Mouse (Mus musculus) heart, embryonic 13.5 days (tissue): ENCODE results near the gene Rab31. TPM values are rescaled to one million over a fixed set of nuclear protein-coding genes. Genes with fewer than 3 reads are reported as not detected.
A peak's percentile ranks its signal among the peaks of the same experiment; 100 is the strongest.

Experiments
- ATAC-seq: fragments of 200-750 bp; cut with Nextera tagmentation; 2 replicates; pipeline ENCODE4 v1.8.0; 2017; ENCODE audit warnings: moderate TSS enrichment; ENCODE audit not compliant: insufficient number of reproducible peaks, low FRiP score, low TSS enrichment; ENCODE audit errors: extremely low read depth
- H3K27ac ChIP-seq: fragments of 300-500 bp; sonication (generic); replicated peaks from 2 replicates; pipeline ENCODE4 v1.5.1; 2015; ENCODE audit warnings: moderate library complexity, mild to moderate bottlenecking, inconsistent platforms
- H3K27me3 ChIP-seq: fragments of 300-500 bp; sonication (generic); replicated peaks from 2 replicates; pipeline ENCODE4 v1.6.1; 2015; ENCODE audit warnings: mild to moderate bottlenecking, inconsistent platforms
- H3K36me3 ChIP-seq: fragments of 300-500 bp; sonication (generic); 2 replicates; pipeline ENCODE4 v1.6.1; 2015; ENCODE audit warnings: mild to moderate bottlenecking, inconsistent platforms
- H3K4me1 ChIP-seq: fragments of 300-500 bp; sonication (generic); 2 replicates; pipeline ENCODE4 v1.6.1; 2015; ENCODE audit warnings: inconsistent platforms
- H3K4me2 ChIP-seq: fragments of 300-500 bp; sonication (generic); 2 replicates; pipeline ENCODE4 v1.6.1; 2015; ENCODE audit warnings: inconsistent platforms, mild to moderate bottlenecking, moderate library complexity
- H3K4me3 ChIP-seq: fragments of 300-500 bp; sonication (generic); 2 replicates; pipeline ENCODE4 v1.5.1; 2015; ENCODE audit warnings: moderate library complexity, mild to moderate bottlenecking, inconsistent platforms
- H3K9ac ChIP-seq: fragments of 300-500 bp; sonication (generic); 2 replicates; pipeline ENCODE4 v1.6.1; 2015; ENCODE audit warnings: inconsistent platforms, mild to moderate bottlenecking, moderate library complexity
- H3K9me3 ChIP-seq: fragments of 300-500 bp; sonication (generic); 2 replicates; pipeline ENCODE4 v1.6.1; 2016; ENCODE audit warnings: inconsistent platforms
- WGBS: fragments of 180-500 bp; shearing (Covaris S2); methylation state at CpG from one replicate; pipeline ENCODE4 v1.1.7; 2015; ENCODE audit warnings: mixed read lengths; 5-methylcytosine and 5-hydroxymethylcytosine counted together
- polyA plus RNA-seq: library from polyadenylated mRNA; unstranded; fragments of >200 nt; fragmentation: Nextera tagmentation; extraction: Ambion mirVana; gene quantifications from 2 replicates; pipeline ENCODE4 v1.2.1, GENCODE M21; 2015

The Rab31 gene
- polyA plus RNA-seq, 1 experiment from 2014 or later, result 23.9 TPM

DNA sequence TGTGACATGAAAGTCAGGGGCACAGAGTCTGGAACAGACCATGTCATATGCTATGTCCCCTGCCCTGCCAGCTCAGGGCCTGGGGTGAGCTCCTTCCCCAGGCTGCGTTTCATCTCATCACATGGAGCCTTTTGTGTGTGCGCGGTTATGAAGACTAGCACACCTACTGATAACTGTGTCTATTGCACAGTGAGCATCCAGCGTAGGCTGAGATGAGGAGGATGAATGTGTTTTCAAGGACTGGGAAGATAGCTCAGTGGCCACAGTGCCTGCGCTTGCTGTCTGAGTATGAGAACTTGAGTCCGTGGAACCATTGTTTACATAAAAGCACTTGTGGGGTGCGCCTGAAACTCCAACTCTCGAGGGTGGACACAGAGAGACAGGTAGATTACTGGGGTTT, 96.0 kb downstream of the Rab31 start:
- no peak for ATAC-seq

GRCm38 (mm10) chr17:65675985-65676384, 96.6 kb downstream of the Rab31 start:
- H3K9me3 ChIP-seq, result no peaks in the 10 kb centered on the region
- H3K9ac ChIP-seq, result no peak overlapping the region
- H3K4me2 ChIP-seq, result no peak overlapping the region
- WGBS, result 81% methylated on average over 3 of the region's 3 CpGs
- 0 out of 2 replicates have a peak, but pooled peaks cover 7% of the 10 kb centered on the region for H3K36me3 ChIP-seq
- ATAC-seq, result no peak
- H3K27me3 ChIP-seq, result no peaks in the 10 kb centered on the region
- H3K4me3 ChIP-seq, result no peak overlapping the region
- no peak overlapping the region for H3K27ac ChIP-seq
- peaks cover 15% of the 10 kb centered on the region for H3K4me1 ChIP-seq

More for the DNA sequence above, 96.0 kb downstream of the Rab31 start:
- H3K4me3 ChIP-seq, result no peak overlapping the region
- no peak overlapping the region for H3K27ac ChIP-seq
- no peak overlapping the region for H3K4me2 ChIP-seq
- H3K9me3 ChIP-seq, result no peaks in the 10 kb centered on the region
- H3K9ac ChIP-seq, result no peak overlapping the region
- H3K27me3 ChIP-seq, result no peaks in the 10 kb centered on the region
- 87% methylated on average over 8 of the region's 8 CpGs for WGBS
- H3K36me3 ChIP-seq, result 0 out of 2 replicates have a peak, but pooled peaks cover 7% of the 10 kb centered on the region
- peaks cover 15% of the 10 kb centered on the region for H3K4me1 ChIP-seq

DNA sequence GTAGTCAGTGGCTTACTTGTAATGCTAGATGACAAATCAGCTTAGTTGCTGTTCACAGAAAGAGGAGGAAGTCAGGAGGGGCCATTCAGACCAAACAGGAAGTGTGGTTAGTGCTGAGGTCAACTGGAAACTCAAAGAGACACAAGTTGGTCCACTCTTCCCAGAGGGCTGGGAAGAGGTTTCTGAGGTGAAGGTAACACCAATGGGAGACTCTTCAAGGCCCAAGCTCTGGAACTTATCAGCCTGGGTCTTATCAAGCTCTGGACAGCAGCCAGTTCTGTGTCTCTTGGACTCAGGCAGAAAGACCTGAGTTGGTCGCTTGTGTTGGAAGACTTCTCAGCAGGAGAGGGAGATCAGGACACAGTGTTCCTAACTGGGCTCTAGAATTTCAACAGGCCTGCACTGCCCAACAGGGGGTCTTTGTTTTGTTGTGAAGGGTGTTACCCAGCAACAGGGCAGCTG, 97.8 kb downstream of the Rab31 start:
- Histone ChIP-seq H3K27ac (peak overlapping the region; percentile 43), H3K4me3 (no peak overlapping the region), H3K9ac (no peak overlapping the region), H3K4me1 (peaks cover 12% of the 10 kb centered on the region), H3K27me3 (no peaks in the 10 kb centered on the region), H3K4me2 (no peak overlapping the region), H3K36me3 (0 out of 2 replicates have a peak, but pooled peaks cover 7% of the 10 kb centered on the region), H3K9me3 (no peaks in the 10 kb centered on the region)
- ATAC-seq, result no peak
- 10% methylated on average over 1 of the region's 1 CpGs for WGBS

DNA sequence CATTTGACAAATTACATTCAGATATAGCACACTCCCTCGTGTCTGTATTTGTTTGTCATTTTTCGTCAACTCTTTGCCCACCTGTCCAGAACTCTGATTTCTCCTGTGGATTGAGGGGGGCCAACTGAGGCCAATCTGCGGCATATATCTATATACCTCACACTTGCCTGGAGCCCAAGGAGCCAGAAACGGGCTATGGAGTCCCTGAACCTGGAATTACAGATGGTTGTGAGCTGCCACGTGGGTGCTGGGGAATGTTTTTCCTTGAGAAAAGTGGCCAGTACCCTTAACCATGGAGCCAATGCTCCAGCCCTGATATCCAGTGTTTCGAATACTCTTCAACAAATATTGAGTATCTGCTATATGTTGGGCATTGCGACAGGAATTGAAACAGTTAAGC, 99.6 kb downstream of the Rab31 start:
- no peak overlapping the region for H3K4me2 ChIP-seq
- 89% methylated on average over 7 of the region's 7 CpGs for WGBS
- ATAC-seq, result no peak
- H3K27me3 ChIP-seq, result no peaks in the 10 kb centered on the region
- H3K36me3 ChIP-seq, result 0 out of 2 replicates have a peak, but pooled peaks cover 7% of the 10 kb centered on the region
- no peaks in the 10 kb centered on the region for H3K9me3 ChIP-seq
- H3K4me3 ChIP-seq, result no peak overlapping the region
- H3K4me1 ChIP-seq, result peaks cover 12% of the 10 kb centered on the region
- H3K9ac ChIP-seq, result no peak overlapping the region
- H3K27ac ChIP-seq, result no peak overlapping the region

- WGBS, result 80% methylated on average over 4 of the region's 4 CpGs
- no peak overlapping the region for H3K27ac ChIP-seq
- no peak overlapping the region for H3K4me2 ChIP-seq
- no peak overlapping the region for H3K4me3 ChIP-seq
- H3K9me3 ChIP-seq, result no peaks in the 10 kb centered on the region
- no peak overlapping the region for H3K9ac ChIP-seq
- no peak for ATAC-seq
- H3K36me3 ChIP-seq, result 0 out of 2 replicates have a peak, but pooled peaks cover 7% of the 10 kb centered on the region
- peaks cover 6% of the 10 kb centered on the region; the same call in 1 of the 2 replicates for H3K4me1 ChIP-seq
- no peaks in the 10 kb centered on the region for H3K27me3 ChIP-seq
Measured at GRCm38 (mm10) chr17:65669061-65669460, 103.5 kb downstream of the Rab31 start.

DNA sequence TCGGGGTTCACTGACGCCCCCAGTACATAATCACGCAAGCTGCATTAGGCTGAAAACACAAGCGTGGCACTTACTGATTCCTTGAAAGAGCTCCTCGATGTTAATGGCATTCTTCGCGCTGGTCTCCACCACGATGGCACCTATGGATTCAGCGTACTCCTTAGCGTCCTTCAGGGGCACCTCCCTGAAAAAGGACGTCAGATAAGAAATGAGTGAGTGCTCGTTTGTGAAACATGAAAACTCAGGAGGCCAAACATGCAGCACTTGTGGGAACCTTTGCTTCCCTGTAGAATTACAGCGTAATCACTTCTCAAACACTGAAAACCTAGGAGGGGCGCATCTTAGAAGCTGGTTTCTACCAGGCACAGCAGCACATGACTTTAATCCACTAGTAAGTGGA, 104.8 kb downstream of the Rab31 start:
- 79% methylated on average over 14 of the region's 14 CpGs for WGBS
- H3K27me3 ChIP-seq, result no peaks in the 10 kb centered on the region
- H3K36me3 ChIP-seq, result 0 out of 2 replicates have a peak, but pooled peaks cover 2% of the 10 kb centered on the region
- H3K27ac ChIP-seq, result no peak overlapping the region
- H3K4me2 ChIP-seq, result no peak overlapping the region
- H3K4me3 ChIP-seq, result no peak overlapping the region
- H3K9ac ChIP-seq, result no peak overlapping the region
- H3K4me1 ChIP-seq, result peaks cover 6% of the 10 kb centered on the region; the same call in 1 of the 2 replicates
- no peaks in the 10 kb centered on the region for H3K9me3 ChIP-seq
- ATAC-seq, result no peak

GRCm38 (mm10) chr17:65666388-65667161, 106.0 kb downstream of the Rab31 start:
- H3K36me3 ChIP-seq, result no peaks in the 10 kb centered on the region
- no peak overlapping the region for H3K27ac ChIP-seq
- H3K4me3 ChIP-seq, result no peak overlapping the region
- no peaks in the 10 kb centered on the region for H3K27me3 ChIP-seq
- H3K4me2 ChIP-seq, result no peak overlapping the region; the same call in 1 of the 2 replicates
- peaks cover 6% of the 10 kb centered on the region; the same call in 1 of the 2 replicates for H3K4me1 ChIP-seq
- no peak for ATAC-seq
- H3K9me3 ChIP-seq, result no peaks in the 10 kb centered on the region
- WGBS, result 53% methylated on average over 17 of the region's 17 CpGs
- H3K9ac ChIP-seq, result no peak overlapping the region

DNA sequence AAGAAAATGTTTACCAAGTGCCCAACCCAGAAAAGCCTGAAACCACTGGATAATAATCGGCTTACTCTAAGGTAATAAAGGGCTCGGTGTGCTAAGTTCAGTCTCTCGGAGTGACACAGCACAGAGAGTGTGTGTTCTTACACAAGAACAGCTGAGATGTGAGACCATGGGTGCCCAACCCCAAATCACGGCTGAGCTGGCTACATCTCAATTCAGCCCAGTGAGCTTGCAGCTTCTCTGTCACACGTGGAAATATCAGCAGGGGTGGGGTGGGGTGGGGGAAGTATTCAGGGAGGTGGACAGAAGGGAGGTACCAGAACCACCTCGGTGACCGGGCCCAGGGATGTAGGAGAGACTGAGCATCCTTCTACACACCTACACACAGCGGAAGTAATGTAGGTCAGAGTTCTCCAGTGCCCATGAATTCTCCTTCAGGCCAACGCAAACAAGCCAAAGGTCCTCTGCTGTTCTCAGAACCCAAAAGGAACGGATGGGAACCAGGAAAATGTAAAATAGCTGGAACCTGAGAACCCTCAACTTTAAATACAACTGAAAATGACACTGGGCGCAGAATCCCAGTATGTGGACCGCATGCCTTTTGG, 106.7 kb downstream of the Rab31 start:
- H3K27ac ChIP-seq, result no peak overlapping the region
- H3K9ac ChIP-seq, result no peak overlapping the region
- no peaks in the 10 kb centered on the region for H3K36me3 ChIP-seq
- no peak for ATAC-seq
- no peak overlapping the region; the same call in 1 of the 2 replicates for H3K4me2 ChIP-seq
- H3K4me3 ChIP-seq, result no peak overlapping the region
- H3K27me3 ChIP-seq, result no peaks in the 10 kb centered on the region
- no peaks in the 10 kb centered on the region for H3K9me3 ChIP-seq
- WGBS, result 81% methylated on average over 12 of the region's 12 CpGs
- peaks cover 6% of the 10 kb centered on the region; the same call in 1 of the 2 replicates for H3K4me1 ChIP-seq

DNA sequence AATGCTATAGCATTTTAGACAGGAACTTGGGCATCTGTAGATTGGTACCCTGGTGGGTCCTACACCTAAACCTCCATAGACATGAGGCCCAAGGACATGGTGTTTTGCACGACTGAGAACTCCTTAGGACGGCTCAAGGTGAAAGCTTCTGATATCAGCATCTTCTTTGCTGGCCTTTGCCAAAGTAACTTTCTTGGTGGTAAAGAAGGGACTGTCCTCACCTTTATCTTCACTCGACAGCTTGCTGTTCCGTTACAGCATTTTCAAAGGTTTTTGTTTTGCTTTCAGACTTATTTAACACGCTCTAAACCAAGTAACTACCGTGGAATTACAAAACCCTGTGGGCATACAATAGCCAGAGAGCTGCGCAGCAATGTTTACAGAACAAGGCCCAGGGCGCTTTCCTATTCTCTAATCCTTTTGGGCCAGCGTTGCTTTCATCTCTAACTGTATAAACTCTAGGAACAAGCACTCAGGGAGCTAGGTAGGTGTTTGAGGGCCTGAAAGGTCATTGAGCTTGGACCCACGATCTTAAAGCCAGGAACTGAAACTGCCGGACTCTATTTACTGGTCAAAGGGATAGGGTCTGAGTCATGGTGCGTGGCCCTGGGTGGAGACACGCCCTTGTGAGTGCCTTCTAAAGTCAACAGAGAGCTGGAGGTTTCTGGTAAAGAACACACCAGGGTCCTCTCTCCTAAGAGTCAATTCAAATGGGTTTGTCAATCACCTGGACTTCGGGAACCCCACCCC, 109.0 kb downstream of the Rab31 start:
- no peaks in the 10 kb centered on the region for H3K36me3 ChIP-seq
- no peak for ATAC-seq
- no peak overlapping the region for H3K27ac ChIP-seq
- no peaks in the 10 kb centered on the region for H3K9me3 ChIP-seq
- H3K4me3 ChIP-seq, result no peak overlapping the region
- peaks cover 6% of the 10 kb centered on the region; the same call in 1 of the 2 replicates for H3K4me1 ChIP-seq
- 81% methylated on average over 14 of the region's 14 CpGs for WGBS
- no peak overlapping the region for H3K4me2 ChIP-seq
- no peaks in the 10 kb centered on the region for H3K27me3 ChIP-seq
- H3K9ac ChIP-seq, result no peak overlapping the region

DNA sequence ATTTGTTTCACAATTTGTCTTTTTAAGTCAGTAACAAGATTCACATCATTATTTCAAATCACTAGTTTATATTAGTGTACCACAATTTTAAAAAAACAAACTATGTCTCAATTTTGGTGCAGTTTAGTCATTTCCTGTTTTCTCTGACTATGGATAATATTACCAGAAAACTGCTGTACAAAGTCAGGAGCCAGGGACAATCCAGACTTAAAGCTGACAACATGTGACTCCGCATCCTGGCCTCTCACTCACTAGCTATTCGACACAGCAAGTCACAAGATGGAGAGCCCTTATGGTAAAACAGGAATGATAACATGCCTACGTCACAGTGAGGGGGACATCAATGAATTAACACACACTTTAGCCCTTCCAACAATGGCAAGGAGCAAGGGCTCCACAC, 109.9 kb downstream of the Rab31 start:
- no peaks in the 10 kb centered on the region for H3K9me3 ChIP-seq
- ATAC-seq, result no peak

GRCm38 (mm10) chr17:65658416-65658815, 114.1 kb downstream of the Rab31 start:
- Histone ChIP-seq H3K9ac (no peak overlapping the region), H3K27ac (no peak overlapping the region), H3K4me2 (no peak overlapping the region), H3K27me3 (no peaks in the 10 kb centered on the region), H3K4me1 (peaks cover 15% of the 10 kb centered on the region), H3K36me3 (no peaks in the 10 kb centered on the region), H3K9me3 (no peaks in the 10 kb centered on the region), H3K4me3 (no peak overlapping the region)
- 49% methylated on average over 2 of the region's 2 CpGs for WGBS
- no peak for ATAC-seq

More for the DNA sequence above, 109.9 kb downstream of the Rab31 start:
- Histone ChIP-seq H3K27ac (no peak overlapping the region), H3K27me3 (no peaks in the 10 kb centered on the region), H3K9ac (no peak overlapping the region), H3K36me3 (no peaks in the 10 kb centered on the region), H3K4me3 (no peak overlapping the region), H3K4me2 (no peak overlapping the region), H3K4me1 (peaks cover 6% of the 10 kb centered on the region; the same call in 1 of the 2 replicates)
- WGBS, result 66% methylated on average over 3 of the region's 3 CpGs
